Mouse (Mus musculus): ENCODE results near the gene Megf8.

Megf8 gene

GRCm38 (mm10) chr7:25279076-25279860, 37.7 kb upstream of the Megf8 start:
- DNase-seq (ENCODE audit: low spot score) = peak; percentile 83

GRCm38 (mm10) chr7:25279861-25280791, 36.8 kb upstream of the Megf8 start:
- DNase-seq (ENCODE audit: low spot score) = no peak

- no peak for DNase-seq (ENCODE audit: low spot score)
These were observed 35.7 kb upstream of the Megf8 start for GRCm38 (mm10) chr7:25281166-25281733.

- DNase-seq (ENCODE audit: low spot score) = peak; percentile 94
These were observed 35.0 kb upstream of the Megf8 start for GRCm38 (mm10) chr7:25281734-25282601.

GRCm38 (mm10) chr7:25282731-25283211, 34.2 kb upstream of the Megf8 start:
- no peak for DNase-seq (ENCODE audit: low spot score)

- no peak for DNase-seq (ENCODE audit: low spot score)
These were observed 33.3 kb upstream of the Megf8 start for GRCm38 (mm10) chr7:25283637-25284036.

- no peak for DNase-seq (ENCODE audit: low spot score)
These were observed 32.8 kb upstream of the Megf8 start for GRCm38 (mm10) chr7:25284171-25284570.

- DNase-seq (ENCODE audit: low spot score) = no peak
These were observed 32.2 kb upstream of the Megf8 start for GRCm38 (mm10) chr7:25284766-25285165.

- DNase-seq (ENCODE audit: low spot score) = no peak
These were observed 31.3 kb upstream of the Megf8 start for GRCm38 (mm10) chr7:25285511-25286238.

GRCm38 (mm10) chr7:25286989-25287388, 30.0 kb upstream of the Megf8 start:
- no peak for DNase-seq (ENCODE audit: low spot score)

- DNase-seq (ENCODE audit: low spot score) = no peak
These were observed 29.0 kb upstream of the Megf8 start for GRCm38 (mm10) chr7:25288011-25288410.

- DNase-seq (ENCODE audit: low spot score) = no peak
These were observed 28.2 kb upstream of the Megf8 start for GRCm38 (mm10) chr7:25288721-25289120.

- DNase-seq (ENCODE audit: low spot score) = no peak
These were observed 27.0 kb upstream of the Megf8 start for GRCm38 (mm10) chr7:25289925-25290324.

GRCm38 (mm10) chr7:25290463-25290862, 26.5 kb upstream of the Megf8 start:
- DNase-seq (ENCODE audit: low spot score) = no peak

GRCm38 (mm10) chr7:25290911-25291310, 26.1 kb upstream of the Megf8 start:
- DNase-seq (ENCODE audit: low spot score) = no peak

- no peak for DNase-seq (ENCODE audit: low spot score)
These were observed 24.9 kb upstream of the Megf8 start for GRCm38 (mm10) chr7:25292107-25292506.

GRCm38 (mm10) chr7:25293191-25293739, 23.7 kb upstream of the Megf8 start:
- DNase-seq (ENCODE audit: low spot score) = no peak

- DNase-seq (ENCODE audit: low spot score) = no peak
These were observed 22.5 kb upstream of the Megf8 start for GRCm38 (mm10) chr7:25294495-25294894.

GRCm38 (mm10) chr7:25294960-25295722, 21.8 kb upstream of the Megf8 start:
- no peak for DNase-seq (ENCODE audit: low spot score)

Data from ovary, postnatal 10 days (tissue).